Mouse (Mus musculus): ENCODE measurements around the gene Olfr186.
"Not testable (repeated sequence)": the region's sequence is repeated elsewhere in the genome, so short reads cannot be mapped to it uniquely, and the experiment has no call there.

Gene Olfr186

GRCm38 (mm10) chr16:59030191-59030590 lies at the start of gene Olfr186:
Olfr186 (minus strand) TSS chr16:59030291.
- no peak for DNase-seq

GRCm38 (mm10) chr16:59077905-59078304 lies 47.8 kb upstream of the Olfr186 start, which contains the start of gene Olfr190:
Olfr190 (minus strand) TSS chr16:59078005.
- no peak for DNase-seq

GRCm38 (mm10) chr16:59073520-59073919 lies 43.4 kb upstream of the Olfr186 start:
- no peak for DNase-seq

DNA sequence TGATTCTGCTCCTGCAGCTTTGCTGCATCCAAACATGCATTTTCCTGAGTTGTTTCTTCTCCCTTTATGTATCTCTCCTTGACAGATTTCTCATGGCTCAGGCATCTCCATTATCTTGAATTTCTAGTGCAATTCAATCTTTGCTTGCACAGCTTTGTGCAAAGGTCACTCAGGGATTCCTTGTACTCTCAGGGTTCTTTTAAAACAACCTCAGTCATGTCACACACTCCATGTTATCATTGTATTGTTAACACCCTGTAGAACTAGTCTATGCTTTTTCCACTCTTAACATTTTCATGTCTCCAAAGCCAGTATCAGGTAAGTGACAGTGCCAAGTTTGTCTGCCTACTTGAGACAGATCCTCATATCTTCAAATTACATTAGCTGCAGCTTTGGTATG lies 41.7 kb upstream of the Olfr186 start:
- no peak for DNase-seq

GRCm38 (mm10) chr16:59062411-59062810 lies 32.3 kb upstream of the Olfr186 start:
- DNase-seq = not testable (repeated sequence)

DNA sequence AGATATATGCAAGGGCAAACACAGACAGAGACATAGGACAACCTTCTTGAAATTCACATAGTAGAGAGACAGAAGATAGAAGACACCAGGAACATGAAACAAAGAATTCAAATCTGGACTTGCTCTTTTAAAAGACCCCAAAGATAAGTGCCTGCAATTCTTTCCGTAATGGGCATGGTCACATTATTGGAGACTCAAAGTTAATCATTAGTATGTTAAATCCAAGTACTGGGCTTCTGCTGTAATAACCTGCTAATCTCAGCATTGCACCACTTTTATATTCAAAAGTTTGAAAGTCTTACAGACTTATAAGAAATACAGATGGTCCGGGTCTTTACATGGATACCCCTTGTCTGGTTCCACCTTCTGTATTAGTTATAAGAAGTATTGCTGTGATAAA lies 19.2 kb upstream of the Olfr186 start:
- DNase-seq = not testable (repeated sequence)

DNA sequence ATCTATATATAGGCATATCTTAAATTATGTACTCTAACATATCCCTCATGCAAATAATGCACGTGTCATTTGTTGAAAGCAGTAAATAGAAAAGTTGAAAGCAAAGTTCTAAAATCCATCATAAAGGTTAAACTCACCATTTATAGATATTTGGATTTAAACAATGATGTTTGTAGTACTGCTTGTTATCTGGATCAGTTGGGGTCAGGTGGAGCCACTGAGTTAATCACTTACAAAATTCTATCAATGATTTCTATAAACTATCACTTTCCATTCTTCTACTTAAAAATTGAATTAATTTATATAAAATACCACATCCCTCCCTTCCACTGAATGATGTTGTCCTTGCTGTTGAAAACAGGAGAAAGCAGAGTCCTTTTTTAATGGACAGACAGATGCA lies 18.8 kb upstream of the Olfr186 start:
- no peak for DNase-seq

GRCm38 (mm10) chr16:59047579-59047978 lies 17.5 kb upstream of the Olfr186 start:
- DNase-seq = no peak

DNA sequence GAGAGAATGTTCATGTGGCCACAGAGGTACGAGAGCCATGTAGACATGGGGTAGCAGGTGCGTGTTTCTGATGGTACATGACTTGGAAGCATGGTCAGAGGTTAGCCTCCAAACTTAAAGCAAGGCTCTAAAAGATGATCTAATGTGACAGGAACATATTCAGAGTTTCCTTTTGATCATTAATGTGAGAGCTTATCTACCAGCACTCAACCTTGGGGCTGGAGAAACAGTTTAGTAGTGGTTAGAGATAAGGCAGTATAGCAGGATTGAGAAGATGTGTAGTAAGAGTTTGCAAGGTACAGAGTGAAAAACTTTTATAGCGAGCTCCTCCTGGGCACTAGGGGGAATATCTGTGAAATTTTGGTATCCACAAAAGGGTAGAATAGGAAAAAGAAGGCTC lies 15.7 kb upstream of the Olfr186 start:
- DNase-seq = no peak

DNA sequence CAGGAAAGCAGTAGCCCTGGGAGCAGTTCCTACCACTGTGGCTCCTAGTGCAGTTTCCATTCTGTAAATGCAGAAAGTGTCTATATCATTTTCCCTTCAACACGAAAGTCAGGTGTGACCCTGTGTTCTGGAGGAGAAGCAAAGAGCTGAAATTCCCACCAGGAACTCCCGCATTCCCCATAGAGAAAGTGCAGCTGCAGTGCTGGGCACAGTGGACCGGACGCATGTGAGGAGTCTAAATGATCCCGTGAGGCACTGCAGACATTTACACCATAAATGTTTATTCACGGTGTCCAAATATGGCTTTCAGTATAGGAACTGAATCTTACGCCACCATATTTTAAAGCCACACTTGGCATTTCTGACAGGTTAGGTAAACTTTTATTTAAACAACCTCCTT lies 9.6 kb upstream of the Olfr186 start, which contains the start of gene Olfr187:
Olfr187 (minus strand) TSS at position 58 of the 400 bp plus-strand sequence.
- DNase-seq = no peak

DNA sequence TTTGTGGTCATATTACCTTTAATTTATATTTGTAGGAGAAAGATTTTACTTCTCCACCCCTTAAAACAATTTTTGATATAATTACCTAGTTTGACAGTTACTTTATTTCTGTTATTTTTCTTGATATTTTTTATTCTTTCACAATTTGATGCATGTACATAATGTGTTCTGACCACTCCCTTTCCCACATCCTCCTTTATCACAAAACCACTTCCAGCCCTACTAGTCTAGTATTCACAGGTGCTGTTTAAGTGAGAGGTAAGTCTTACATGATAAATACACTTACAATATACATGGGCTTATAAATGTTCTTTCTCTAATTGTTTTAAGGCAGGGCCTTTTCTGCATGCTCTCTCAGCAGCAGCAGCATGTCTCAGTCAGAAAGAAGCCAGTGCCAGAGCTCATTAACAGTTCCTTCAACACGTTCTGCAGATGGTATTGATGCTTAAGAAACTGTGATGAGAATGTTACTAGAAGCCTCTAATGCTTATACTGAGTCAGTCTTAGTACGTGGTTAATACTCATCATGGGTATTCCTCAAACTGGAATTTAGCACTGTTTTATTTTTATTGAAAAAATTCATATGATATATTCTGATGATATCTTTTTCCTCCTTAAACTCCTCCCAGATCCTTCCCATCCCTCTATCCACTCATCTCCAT lies 16.6 kb downstream of the Olfr186 start:
- no peak for DNase-seq

DNA sequence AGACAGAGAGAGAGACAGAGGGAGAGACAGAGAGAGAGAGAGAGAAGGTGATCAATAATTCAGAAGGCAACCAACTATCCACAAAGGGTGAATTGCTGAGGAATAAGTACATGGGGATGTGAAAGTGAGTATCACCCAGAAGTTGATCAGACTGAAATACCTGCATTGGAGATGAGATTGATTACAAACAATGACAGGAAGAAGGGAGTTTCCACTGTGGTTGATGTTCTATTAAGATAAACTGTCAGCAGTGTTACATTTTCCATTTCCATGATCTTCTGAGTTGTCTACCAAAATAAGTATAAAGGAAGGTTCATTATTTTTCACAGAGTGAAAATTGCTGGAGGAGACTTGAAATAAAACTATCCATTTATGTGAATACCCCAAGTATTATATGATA lies 22.9 kb downstream of the Olfr186 start:
- no peak for DNase-seq

DNA sequence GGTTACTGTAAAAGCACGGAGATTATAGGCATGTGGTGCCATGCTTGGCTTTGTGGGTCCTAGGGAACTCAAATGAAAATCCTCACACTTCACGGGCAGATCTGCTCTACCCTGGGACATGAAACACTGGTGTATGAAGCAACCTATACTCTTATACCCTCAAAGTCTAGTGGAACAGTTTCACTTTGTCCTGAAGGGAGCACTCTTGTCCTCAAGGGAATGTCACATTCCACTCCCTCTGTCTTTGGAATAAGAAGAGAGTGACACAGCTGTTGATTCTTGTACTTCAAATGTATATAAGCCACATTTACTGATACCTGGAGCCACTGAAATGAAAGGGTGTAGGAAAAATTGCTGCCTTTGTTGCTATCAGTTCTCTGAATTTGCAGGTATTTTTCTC lies 35.0 kb downstream of the Olfr186 start, which contains the start of gene Olfr183:
Olfr183 (plus strand) TSS at position 301 of the 400 bp plus-strand sequence.
- no peak for DNase-seq

Data from embryo, embryonic 11 days (tissue).